In genomic region chr11:64172926-64173325, GRCm38 (mm10) we compare ENCODE assay signal across 14 mouse cellular contexts.
DNase-seq lines count a peak whose midpoint lies in the region.
"Had no signal": no experiment of that assay in that cellular context is flagged by ENCODE, and none has a peak within 500 bp of the region (broad histone marks: within the 10 kb centered on the region; RNA-seq: fewer than 3 reads in every experiment).

No protein-coding gene starts in this region.

- DNase-seq in cerebellum, postnatal 14 days: peak; percentile 29 to 35
- no peak for DNase-seq in cerebellum, adult 9-10 months
- peak; percentile 6 for DNase-seq in layer of hippocampus, adult 9-10 months (ENCODE audit: low spot score)
- no peak for DNase-seq in layer of hippocampus, postnatal 10 days (ENCODE audit: low spot score in 2 of 2)
- DNase-seq in right cerebral cortex, postnatal 10 days (ENCODE audit: low spot score in 2 of 2): peak; percentile 29 to 33
- no peak for DNase-seq in right cerebral cortex, postnatal 36 days (ENCODE audit: low spot score in 2 of 2)
- no peak for DNase-seq in neural tube, embryonic 10.5 days (ENCODE audit: extremely low spot score, low spot score)
- DNase-seq: adrenal gland, adult 8-10 months; cerebellum, adult 9-11 months; gastrocnemius, postnatal 25 days; heart, adult 11 months; kidney, adult 11 months; kidney, postnatal 14 days; liver, postnatal 0 days had no signal

Comparison
In these comparisons a context has a peak if more than half of its experiments do, and no peak if none do; other contexts are left out.
1. DNase-seq: peak in cerebellum, postnatal 14 days (2 of 2), layer of hippocampus, adult 9-10 months (single experiment) and right cerebral cortex, postnatal 10 days (2 of 2); none in cerebellum, adult 9-10 months (single experiment), layer of hippocampus, postnatal 10 days (0 of 2), right cerebral cortex, postnatal 36 days (0 of 2) and neural tube, embryonic 10.5 days (single experiment).